Comparison of ENCODE assay signal across 18 mouse cellular contexts in the genomic region with DNA sequence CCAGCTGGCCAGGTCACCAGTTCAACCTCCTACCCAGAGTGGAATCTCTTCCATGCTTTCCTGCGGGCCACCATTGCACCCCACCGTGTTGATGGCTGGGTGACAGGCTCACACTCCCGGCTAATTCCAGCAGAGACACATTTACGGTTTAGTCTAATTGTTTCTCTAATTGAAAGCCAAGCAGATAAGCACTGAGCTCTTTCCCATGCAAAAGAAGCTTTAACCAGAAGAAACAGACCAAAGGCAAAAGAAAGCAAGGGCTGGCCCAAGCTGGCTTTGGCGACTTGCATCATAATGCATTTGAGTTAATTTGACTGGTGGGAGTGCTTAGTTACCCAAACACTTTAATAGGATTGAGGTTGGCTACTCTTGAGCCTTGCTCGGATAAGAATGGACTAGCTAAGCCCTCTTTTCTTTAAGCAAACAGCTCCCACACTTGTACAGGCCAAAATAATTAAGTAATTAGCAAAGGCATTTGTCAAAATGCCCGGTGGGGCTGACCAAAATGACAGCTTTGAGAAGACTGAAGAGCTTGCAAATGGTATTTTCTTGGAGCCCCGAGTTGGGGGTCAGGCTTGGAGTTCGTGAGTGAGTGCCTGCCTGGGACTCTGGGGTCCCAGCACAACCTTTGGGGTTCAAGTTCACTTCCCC.
DNase-seq lines count a peak whose midpoint lies in the region; ATAC-seq lines count a peak whose summit lies in the region.
"Had no signal": no experiment of that assay in that cellular context is flagged by ENCODE, and none has a peak within 500 bp of the region (broad histone marks: within the 10 kb centered on the region; RNA-seq: fewer than 3 reads in every experiment).

No protein-coding gene starts in this region.

- H3K36me3 ChIP-seq in hindbrain, embryonic 11.5 days (ENCODE audit: control insufficient read depth, insufficient read depth, low read length): no peaks in the 10 kb centered on the region
- H3K36me3 ChIP-seq in hindbrain, embryonic 13.5 days: no peaks in the 10 kb centered on the region
- no peaks in the 10 kb centered on the region for H3K36me3 ChIP-seq in neural tube, embryonic 15.5 days
- H3K36me3 ChIP-seq: heart, embryonic 13.5 days; limb, embryonic 13.5 days; liver, embryonic 15.5 days; midbrain, embryonic 12.5 days; neural tube, embryonic 12.5 days had no signal

- peak; percentile 19 for DNase-seq in hindbrain, embryonic 11.5 days (ENCODE audit: low spot score)
- peak; percentile 35 for DNase-seq in neural tube, embryonic 10.5 days (ENCODE audit: extremely low spot score, low spot score)
- DNase-seq in embryo, embryonic 11 days: peak; percentile 54
- DNase-seq in layer of hippocampus, adult 9-11 months: no peak
- no peak for DNase-seq in right cerebral cortex, adult 2 months (ENCODE audit: low spot score in 2 of 2)
- DNase-seq: gastrocnemius, postnatal 36 days; kidney, adult 11 months; lung, postnatal 14 days; spleen, adult 18-20 months; thymus, postnatal 25 days had no signal

- no peak for ATAC-seq in hindbrain, embryonic 11.5 days (ENCODE audit: low FRiP score)
- ATAC-seq in hindbrain, embryonic 13.5 days (ENCODE audit: low FRiP score): no peak
- ATAC-seq in neural tube, embryonic 15.5 days (ENCODE audit: low FRiP score): no peak

- no peaks in the 10 kb centered on the region for H3K9me3 ChIP-seq in hindbrain, embryonic 11.5 days (ENCODE audit: control insufficient read depth, low read length)
- no peaks in the 10 kb centered on the region for H3K9me3 ChIP-seq in hindbrain, embryonic 13.5 days
- no peaks in the 10 kb centered on the region for H3K9me3 ChIP-seq in neural tube, embryonic 15.5 days (replicated peaks)
- H3K9me3 ChIP-seq: heart, embryonic 13.5 days; limb, embryonic 13.5 days; liver, embryonic 15.5 days; midbrain, embryonic 12.5 days; neural tube, embryonic 12.5 days had no signal

- H3K4me3 ChIP-seq in hindbrain, embryonic 11.5 days (ENCODE audit: low read depth, low read length): no peak overlapping the region
- no peak overlapping the region for H3K4me3 ChIP-seq in hindbrain, embryonic 13.5 days
- no peak overlapping the region for H3K4me3 ChIP-seq in neural tube, embryonic 15.5 days (replicated peaks)
- H3K4me3 ChIP-seq: heart, embryonic 13.5 days; left cerebral cortex, adult 2 months; limb, embryonic 13.5 days; liver, embryonic 15.5 days; midbrain, embryonic 12.5 days; neural tube, embryonic 12.5 days had no signal

- no peak overlapping the region for H3K27ac ChIP-seq in hindbrain, embryonic 11.5 days (ENCODE audit: low read depth, low read length)
- H3K27ac ChIP-seq in hindbrain, embryonic 13.5 days: no peak overlapping the region
- H3K27ac ChIP-seq in neural tube, embryonic 15.5 days (replicated peaks): no peak overlapping the region
- H3K27ac ChIP-seq: heart, embryonic 13.5 days; left cerebral cortex, adult 2 months; limb, embryonic 13.5 days; liver, embryonic 15.5 days; midbrain, embryonic 12.5 days; neural tube, embryonic 12.5 days had no signal

- H3K27me3 ChIP-seq in hindbrain, embryonic 11.5 days (ENCODE audit: control insufficient read depth, insufficient read depth, low read length): peaks cover 27% of the 10 kb centered on the region
- H3K27me3 ChIP-seq in hindbrain, embryonic 13.5 days: peaks cover 87% of the 10 kb centered on the region
- peaks cover 47% of the 10 kb centered on the region for H3K27me3 ChIP-seq in neural tube, embryonic 15.5 days (replicated peaks)

- no peaks in the 10 kb centered on the region for H3K4me1 ChIP-seq in hindbrain, embryonic 11.5 days (replicated peaks; ENCODE audit: control insufficient read depth, insufficient read depth, low read length)
- H3K4me1 ChIP-seq in hindbrain, embryonic 13.5 days (replicated peaks): peaks cover 19% of the 10 kb centered on the region
- peaks cover 16% of the 10 kb centered on the region for H3K4me1 ChIP-seq in neural tube, embryonic 15.5 days

- H3K9ac ChIP-seq in hindbrain, embryonic 11.5 days (ENCODE audit: low read depth, low read length): no peak overlapping the region
- H3K9ac ChIP-seq in hindbrain, embryonic 13.5 days: no peak overlapping the region
- no peak overlapping the region for H3K9ac ChIP-seq in neural tube, embryonic 15.5 days (replicated peaks)
- H3K9ac ChIP-seq: heart, embryonic 13.5 days; limb, embryonic 13.5 days; liver, embryonic 15.5 days; midbrain, embryonic 12.5 days; neural tube, embryonic 12.5 days had no signal

- no peak overlapping the region for H3K4me2 ChIP-seq in hindbrain, embryonic 11.5 days (replicated peaks; ENCODE audit: low read depth, low read length)
- H3K4me2 ChIP-seq in hindbrain, embryonic 13.5 days: no peak overlapping the region
- H3K4me2 ChIP-seq in neural tube, embryonic 15.5 days: no peak overlapping the region
- H3K4me2 ChIP-seq: heart, embryonic 13.5 days; limb, embryonic 13.5 days; liver, embryonic 15.5 days; midbrain, embryonic 12.5 days; neural tube, embryonic 12.5 days had no signal

- 4% methylated on average over 9 of the region's 9 CpGs for WGBS in hindbrain, embryonic 11.5 days
- WGBS in hindbrain, embryonic 13.5 days: 6% methylated on average over 9 of the region's 9 CpGs
- 7% methylated on average over 9 of the region's 9 CpGs for WGBS in neural tube, embryonic 15.5 days

Comparison
In these comparisons a context has a peak if more than half of its experiments do, and no peak if none do; other contexts are left out.
1. DNase-seq: peak in hindbrain, embryonic 11.5 days (single experiment), neural tube, embryonic 10.5 days (single experiment) and embryo, embryonic 11 days (single experiment); none in layer of hippocampus, adult 9-11 months (single experiment) and right cerebral cortex, adult 2 months (0 of 2).